Mouse (Mus musculus): ENCODE measurements around the gene Cep83.

Gene Cep83

GRCm38 (mm10) chr10:94827325-94827724 lies 138.9 kb downstream of the Cep83 start:
- DNase-seq (ENCODE audit: low spot score in 2 of 2): peak; percentile 59 to 60

DNA sequence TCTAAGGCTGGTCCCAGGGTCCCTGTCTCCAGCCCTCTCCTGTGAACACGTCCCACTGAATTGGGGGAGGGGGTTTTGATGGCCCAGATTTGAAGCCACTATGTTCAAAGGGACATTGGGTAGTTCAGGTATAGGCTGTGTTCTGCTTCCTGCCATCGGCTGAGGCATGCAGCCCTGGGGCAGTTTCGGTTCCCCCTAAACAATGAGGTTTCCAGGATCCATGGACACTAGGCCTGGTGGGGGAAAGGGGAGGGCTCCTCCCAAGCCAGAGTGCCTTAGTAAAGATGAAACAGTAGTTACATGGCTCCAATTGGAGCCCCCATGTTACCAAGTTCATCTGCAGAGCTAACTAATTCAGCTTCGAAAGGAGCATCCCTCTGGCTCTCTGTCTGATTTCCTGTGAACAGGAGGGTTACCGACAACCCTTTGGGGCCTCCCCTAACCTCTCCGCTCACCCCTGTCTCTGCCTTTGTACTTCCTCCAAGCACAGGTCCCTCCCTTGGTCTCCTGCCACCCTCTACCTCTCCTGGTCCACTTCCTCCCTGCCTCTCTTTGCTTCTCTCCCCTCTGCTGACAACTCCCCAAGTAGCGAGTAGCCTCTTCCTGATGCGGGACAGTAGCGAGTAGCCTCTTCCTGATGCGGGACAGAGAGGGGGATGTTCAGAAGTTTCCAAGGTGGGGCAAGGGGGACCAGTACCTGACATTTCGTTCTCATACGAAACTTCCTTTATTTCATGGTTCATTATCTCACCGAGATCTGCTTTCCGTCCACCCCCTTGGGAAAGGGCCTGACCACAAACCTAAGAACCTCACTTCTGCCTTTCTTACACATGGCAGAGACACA lies 139.7 kb downstream of the Cep83 start:
- DNase-seq (ENCODE audit: low spot score in 2 of 2): peak; percentile 88 to 91

DNA sequence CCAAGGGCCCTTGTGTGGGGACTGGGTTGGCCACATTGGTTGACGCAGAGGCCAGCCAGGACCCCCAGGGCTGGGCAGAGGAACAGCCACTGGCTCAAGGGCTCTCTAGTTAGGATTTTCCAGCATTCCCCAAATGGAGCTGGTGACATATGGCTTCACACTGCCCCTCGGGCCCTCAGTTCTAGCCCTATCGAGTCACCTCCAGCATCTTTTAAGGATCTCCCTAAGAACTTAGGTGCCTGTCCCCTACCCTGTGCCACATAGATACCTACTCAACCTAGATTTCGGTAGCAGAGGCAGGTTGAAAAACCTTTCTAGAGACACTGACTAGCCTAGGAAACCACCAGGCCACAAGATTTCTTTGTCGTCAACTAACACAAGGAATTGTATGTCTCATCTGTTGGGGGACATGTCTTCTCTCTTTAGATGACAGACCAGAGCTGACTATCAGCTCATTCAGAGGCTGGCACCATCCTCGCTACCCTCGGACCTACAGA lies 140.3 kb downstream of the Cep83 start:
- DNase-seq (ENCODE audit: low spot score in 2 of 2): no peak

GRCm38 (mm10) chr10:94829407-94829806 lies 141.0 kb downstream of the Cep83 start:
- DNase-seq (ENCODE audit: low spot score in 2 of 2): peak; percentile 92 to 94

DNA sequence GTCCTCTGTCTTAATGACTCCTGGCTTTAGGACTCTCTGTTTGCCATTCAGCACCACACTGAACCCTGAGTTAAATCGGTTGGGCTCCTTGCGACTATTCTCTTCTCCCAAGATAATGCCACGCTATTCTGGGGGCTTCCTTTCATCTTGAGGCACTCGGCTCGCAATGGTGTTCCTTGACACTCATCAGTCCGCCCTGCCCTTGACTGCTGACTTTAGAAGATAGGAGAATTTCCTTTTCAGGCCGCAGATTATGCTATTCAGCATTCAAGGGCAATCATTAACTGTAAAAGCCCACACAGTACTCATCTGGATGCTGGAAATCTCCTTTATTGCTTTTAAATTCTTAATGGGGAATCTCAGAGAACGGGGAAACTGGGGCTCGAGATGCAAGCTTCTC lies 147.4 kb downstream of the Cep83 start:
- DNase-seq (ENCODE audit: low spot score in 2 of 2): no peak
